Mouse (Mus musculus) urinary bladder, postnatal 36 days (tissue): ENCODE results near the gene Olfr955.

Experiments used
- DNase-seq, 2 experiments: peaks; one replicate each; pipeline ENCODE4 v3.0.0; 2022; ENCODE audit warnings: low spot score in 2 of 2, mixed read lengths in 1 of 2

Gene Olfr955

GRCm38 (mm10) chr9:39471844-39472243, at the start of gene Olfr955:
Olfr955 (minus strand) TSS chr9:39471944.
- no peak for DNase-seq

DNA sequence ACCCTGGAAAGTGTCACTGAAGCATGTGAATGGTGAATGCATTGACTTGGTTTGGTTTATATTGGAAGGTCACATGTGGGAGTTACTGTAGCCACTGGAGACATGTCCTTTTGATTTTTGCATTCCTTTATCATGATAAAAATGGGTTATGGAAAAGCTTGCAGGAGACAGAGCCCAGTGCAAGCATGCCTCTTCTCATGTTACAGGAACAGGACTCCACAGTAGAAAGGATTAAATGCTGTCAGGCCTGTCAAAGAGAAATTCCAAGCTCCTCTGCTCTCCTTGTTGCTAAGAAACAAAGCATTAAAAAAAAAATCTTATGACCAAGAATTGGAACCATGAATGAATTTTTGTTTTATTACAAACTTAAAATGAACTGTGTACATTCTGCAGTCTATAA, 46.9 kb upstream of the Olfr955 start:
- no peak for DNase-seq

- no peak for DNase-seq
Measured at GRCm38 (mm10) chr9:39515531-39515930, 43.8 kb upstream of the Olfr955 start, which contains the start of gene Olfr957. Olfr957 (minus strand) TSS chr9:39515809.

GRCm38 (mm10) chr9:39509412-39509811, 37.7 kb upstream of the Olfr955 start:
- DNase-seq = no peak

DNA sequence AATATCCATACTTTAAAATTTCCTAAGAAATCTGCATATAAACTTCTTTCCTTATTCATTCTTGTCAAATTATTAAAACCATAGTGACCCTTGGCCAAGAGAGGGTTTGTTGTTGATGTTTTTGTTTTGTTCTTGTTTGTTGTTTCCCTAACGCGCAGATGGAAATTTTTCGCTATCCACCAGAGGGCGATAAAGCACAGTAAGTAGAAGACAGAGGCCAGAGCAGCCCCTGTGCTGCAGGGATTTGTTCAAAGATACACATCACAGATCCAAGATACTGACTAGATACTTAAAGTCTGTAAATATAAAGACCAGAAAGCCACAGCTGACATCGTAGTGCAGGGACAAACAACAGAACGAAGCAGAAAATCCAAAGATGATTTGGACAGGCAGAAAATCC, 37.3 kb upstream of the Olfr955 start:
- peak in 1 of 2 experiments; percentile 24 for DNase-seq

GRCm38 (mm10) chr9:39493895-39494294, 22.2 kb upstream of the Olfr955 start, which contains the start of gene Olfr44:
Olfr44 (minus strand) TSS chr9:39493995.
- no peak for DNase-seq

DNA sequence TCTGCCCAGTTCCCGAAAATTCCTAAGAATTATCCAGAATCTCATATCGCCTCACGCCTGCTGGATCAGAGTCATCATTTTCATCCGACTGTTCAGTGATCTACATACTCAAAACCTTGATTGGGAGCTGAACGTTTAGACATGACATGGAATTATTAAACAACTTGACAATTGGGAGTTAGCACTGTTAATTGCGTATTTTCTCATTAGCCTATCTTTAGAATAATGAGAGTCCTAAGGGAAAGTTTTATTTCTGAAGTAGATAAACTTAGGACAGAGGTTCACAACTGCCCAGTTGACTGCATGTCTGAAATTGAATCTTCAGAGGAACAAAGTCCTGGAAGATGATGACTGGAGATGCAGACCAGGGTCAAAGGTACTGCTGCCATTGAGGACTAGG, 15.3 kb downstream of the Olfr955 start, which contains the start of gene Olfr954:
Gene Olfr954, plus strand, starts transcription at position 301 of the 400 bp plus-strand sequence.
- no peak for DNase-seq

DNA sequence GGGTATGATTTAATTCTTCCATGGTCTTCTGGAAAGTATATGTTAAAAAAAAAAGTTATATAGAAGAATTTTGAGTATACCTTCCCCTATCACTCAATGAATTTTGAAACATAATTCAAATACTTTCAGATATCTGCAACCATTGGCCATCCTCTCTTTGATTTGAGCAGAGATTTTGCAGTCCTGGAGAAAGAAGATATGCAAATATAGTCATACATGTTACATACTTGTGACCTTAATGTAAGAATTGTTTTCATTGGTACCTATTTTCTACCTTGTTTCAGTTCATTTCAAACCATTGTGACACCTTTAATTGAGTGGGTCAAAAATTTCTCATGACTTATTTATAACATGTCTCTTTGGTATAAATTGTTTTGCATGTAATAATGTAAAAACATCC, 44.7 kb downstream of the Olfr955 start, which contains the start of gene Olfr952:
Gene Olfr952, minus strand, starts transcription at position 101 of the 400 bp plus-strand sequence.
- DNase-seq = no peak
